Mouse (Mus musculus) bone marrow macrophage, adult 2 months (primary cell): ENCODE data around the gene Pttg1ip. TPM values are rescaled to one million over a fixed set of nuclear protein-coding genes. Genes with fewer than 3 reads are reported as not detected.

Source experiments
- H3K27ac ChIP-seq: 2 replicates; pipeline ENCODE4 v1.5.1; 2012; ENCODE audit warnings: low read depth, low read length; ENCODE audit not compliant: insufficient read depth
- H3K4me1 ChIP-seq: 2 replicates; pipeline ENCODE4 v1.6.1; 2012; ENCODE audit warnings: low read length; ENCODE audit not compliant: control insufficient read depth, insufficient read depth
- H3K4me3 ChIP-seq: 2 replicates; pipeline ENCODE4 v1.5.1; 2012; ENCODE audit warnings: mild to moderate bottlenecking, low read length, moderate library complexity; ENCODE audit not compliant: insufficient read depth
- CTCF ChIP-seq: IDR thresholded peaks from 2 replicates; pipeline ENCODE4 v1.5.1; 2012; ENCODE audit warnings: low read depth, mild to moderate bottlenecking, low read length, moderate library complexity
- POLR2A ChIP-seq: IDR thresholded peaks from 2 replicates; pipeline ENCODE4 v1.6.1; 2012; ENCODE audit warnings: mild to moderate bottlenecking, low read depth, low read length, borderline replicate concordance
- polyA plus RNA-seq: library from polyadenylated mRNA; stranded (reverse); fragments of >200 nt; gene quantifications from 2 replicates; pipeline ENCODE4 v1.2.4, GENCODE M21; 2012; ENCODE audit not compliant: missing spikeins, insufficient read depth, insufficient read length

Gene Pttg1ip
- polyA plus RNA-seq, 1 experiment, result 102 TPM

DNA sequence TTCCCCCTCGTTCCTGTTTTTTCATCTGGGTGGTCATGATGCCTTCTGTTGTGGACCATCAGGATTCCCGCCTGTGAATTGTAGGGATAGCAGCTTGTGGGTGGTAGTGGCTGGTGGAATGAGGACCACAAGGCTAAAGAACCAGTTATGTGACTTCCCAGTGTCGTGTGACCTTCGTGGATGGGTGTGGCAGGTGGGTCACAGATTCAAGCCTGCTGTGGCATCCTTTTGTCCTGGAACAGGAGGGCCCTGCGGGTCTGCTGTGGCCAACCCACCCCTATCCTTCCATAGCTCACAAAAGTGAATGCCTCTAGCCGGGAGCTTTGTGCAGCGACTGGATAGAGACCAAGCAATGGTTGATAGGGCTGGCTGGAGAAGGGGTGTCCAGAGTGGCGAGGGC is 66.4 kb downstream of the Pttg1ip start:
- Histone ChIP-seq H3K4me3 (no peak overlapping the region), H3K27ac (no peak overlapping the region), H3K4me1 (peaks cover 3% of the 10 kb centered on the region; the same call in 1 of the 2 replicates)
- TF ChIP-seq POLR2A (no peak), CTCF (no peak)

Other genes with a start within 250 kb of the Pttg1ip start
- 0.77 and 0.84 TPM in 2 replicates for gene Adarb1, start 163.4 kb upstream of the Pttg1ip start, polyA plus RNA-seq
- gene Fam207a, start 65.9 kb upstream of the Pttg1ip start, polyA plus RNA-seq, result 18.8 and 22.8 TPM in 2 replicates
- gene Itgb2, start 51.5 kb upstream of the Pttg1ip start, polyA plus RNA-seq, result 386 and 401 TPM in 2 replicates
- gene Sumo3, start 24.4 kb downstream of the Pttg1ip start, polyA plus RNA-seq, result 165 and 203 TPM in 2 replicates
- gene Gm49325, start 24.5 kb downstream of the Pttg1ip start, polyA plus RNA-seq, result 40.9 and 41.8 TPM in 2 replicates
- gene Ube2g2, start 40.6 kb downstream of the Pttg1ip start, polyA plus RNA-seq, result 57.9 and 61.2 TPM in 2 replicates
- gene Tspear, start 104.8 kb downstream of the Pttg1ip start, polyA plus RNA-seq, result not detected in 2 replicates
- not detected in 2 replicates for gene Gm19402, start 109.0 kb downstream of the Pttg1ip start, polyA plus RNA-seq
- gene Gm9508, start 115.5 kb downstream of the Pttg1ip start, polyA plus RNA-seq, result not detected in 2 replicates
- not detected in 2 replicates for gene Gm10272, start 124.9 kb downstream of the Pttg1ip start, polyA plus RNA-seq
- not detected in 2 replicates for gene Gm10024, start 129.7 kb downstream of the Pttg1ip start, polyA plus RNA-seq
- not detected in 2 replicates for gene Gm10142, start 134.1 kb downstream of the Pttg1ip start, polyA plus RNA-seq
- not detected in 2 replicates for gene Krtap12-1, start 138.9 kb downstream of the Pttg1ip start, polyA plus RNA-seq
- not detected in 2 replicates for gene Gm10100, start 144.8 kb downstream of the Pttg1ip start, polyA plus RNA-seq
- not detected in 2 replicates for gene Gm18596, start 160.9 kb downstream of the Pttg1ip start, polyA plus RNA-seq
- not detected in 2 replicates for gene Gm9736, start 169.6 kb downstream of the Pttg1ip start, polyA plus RNA-seq
- not detected in 2 replicates for gene Gm3233, start 178.0 kb downstream of the Pttg1ip start, polyA plus RNA-seq
- gene Gm3238, start 189.6 kb downstream of the Pttg1ip start, polyA plus RNA-seq, result not detected in 2 replicates
- gene Gm7138, start 195.2 kb downstream of the Pttg1ip start, polyA plus RNA-seq, result not detected in 2 replicates
- gene Gm3250, start 200.8 kb downstream of the Pttg1ip start, polyA plus RNA-seq, result not detected in 2 replicates
- not detected in 2 replicates for gene Gm7137, start 206.5 kb downstream of the Pttg1ip start, polyA plus RNA-seq
- gene Gm9639, start 213.4 kb downstream of the Pttg1ip start, polyA plus RNA-seq, result not detected in 2 replicates
- gene Gm19668, start 217.4 kb downstream of the Pttg1ip start, polyA plus RNA-seq, result not detected in 2 replicates
- gene Gm9507, start 230.1 kb downstream of the Pttg1ip start, polyA plus RNA-seq, result not detected in 2 replicates
- gene Gm2696, start 233.0 kb downstream of the Pttg1ip start, polyA plus RNA-seq, result not detected in 2 replicates
- gene Krtap10-4, start 245.4 kb downstream of the Pttg1ip start, polyA plus RNA-seq, result not detected in 2 replicates